Mouse (Mus musculus) frontal cortex, postnatal 10 days (tissue): ENCODE data around the gene Klf13.
A peak's percentile ranks its signal among the peaks of the same experiment; 100 is the strongest.

ENCODE experiments used
- DNase-seq, 2 experiments: peaks; one replicate each; pipeline ENCODE4 v3.0.0; 2022; ENCODE audit warnings: low spot score in 2 of 2, mixed read lengths in 1 of 2

The Klf13 gene

GRCm38 (mm10) chr7:63888674-63889073, 50.0 kb downstream of the Klf13 start:
- no peak for DNase-seq

DNA sequence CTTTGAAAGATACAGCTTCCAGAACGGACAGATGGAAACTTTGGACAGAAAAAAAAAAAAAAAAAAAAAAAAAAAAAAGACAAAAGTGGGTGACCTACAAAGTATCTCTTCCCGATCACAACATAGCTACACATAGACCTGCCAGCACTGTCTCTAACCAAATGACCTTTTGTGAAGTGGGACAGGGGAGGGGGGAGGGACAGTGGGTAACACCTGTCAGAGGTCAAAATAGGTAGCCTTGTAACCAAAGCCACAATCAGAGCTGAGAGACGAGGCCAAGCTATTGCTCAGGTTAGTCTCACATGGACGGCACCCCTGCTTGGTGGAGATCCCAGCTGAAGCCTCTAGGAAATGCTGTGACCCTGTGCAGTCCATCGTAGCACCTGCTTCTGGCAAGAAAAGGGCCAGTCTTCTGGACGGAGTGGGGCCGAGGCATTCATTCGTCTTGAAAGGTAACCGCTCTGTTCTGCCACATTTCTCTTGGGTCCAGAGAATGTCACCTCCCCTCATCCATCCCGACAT, 51.1 kb downstream of the Klf13 start:
- no peak for DNase-seq

GRCm38 (mm10) chr7:63887034-63887551, 51.6 kb downstream of the Klf13 start:
- no peak for DNase-seq

GRCm38 (mm10) chr7:63885025-63885424, 53.7 kb downstream of the Klf13 start:
- DNase-seq: no peak

- DNase-seq: no peak
These were observed 56.0 kb downstream of the Klf13 start for GRCm38 (mm10) chr7:63882739-63883138.

GRCm38 (mm10) chr7:63879583-63879982, 59.1 kb downstream of the Klf13 start:
- DNase-seq: peak in 1 of 2 experiments; percentile 45

- no peak for DNase-seq
These were observed 61.1 kb downstream of the Klf13 start for GRCm38 (mm10) chr7:63877610-63878009.

GRCm38 (mm10) chr7:63876640-63877039, 62.1 kb downstream of the Klf13 start:
- DNase-seq: no peak

DNA sequence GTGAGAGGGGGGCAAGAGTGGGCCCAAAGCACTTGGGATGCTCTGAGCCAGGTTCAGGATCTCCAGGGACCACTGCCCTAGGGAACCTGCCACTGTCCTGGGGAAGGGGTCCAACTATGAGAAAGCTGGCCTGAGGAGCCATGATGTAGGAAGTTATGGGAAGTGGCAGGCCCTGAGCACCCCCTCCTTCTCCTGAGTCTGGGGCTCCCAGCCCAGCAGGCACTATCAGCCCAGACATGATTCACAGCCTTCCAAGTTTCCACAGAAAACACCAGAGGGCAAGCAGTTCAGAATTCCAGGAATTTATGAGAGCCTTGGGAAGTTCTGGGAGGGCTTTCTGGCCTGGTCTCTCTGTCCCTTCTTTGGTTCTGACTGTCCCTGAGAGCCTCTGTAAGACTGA, 63.0 kb downstream of the Klf13 start:
- no peak for DNase-seq

GRCm38 (mm10) chr7:63873880-63874279, 64.8 kb downstream of the Klf13 start:
- no peak for DNase-seq

GRCm38 (mm10) chr7:63871698-63872097, 67.0 kb downstream of the Klf13 start:
- DNase-seq: no peak

GRCm38 (mm10) chr7:63868356-63868918, 70.3 kb downstream of the Klf13 start:
- no peak for DNase-seq

GRCm38 (mm10) chr7:63865911-63866310, 72.8 kb downstream of the Klf13 start:
- no peak for DNase-seq

DNA sequence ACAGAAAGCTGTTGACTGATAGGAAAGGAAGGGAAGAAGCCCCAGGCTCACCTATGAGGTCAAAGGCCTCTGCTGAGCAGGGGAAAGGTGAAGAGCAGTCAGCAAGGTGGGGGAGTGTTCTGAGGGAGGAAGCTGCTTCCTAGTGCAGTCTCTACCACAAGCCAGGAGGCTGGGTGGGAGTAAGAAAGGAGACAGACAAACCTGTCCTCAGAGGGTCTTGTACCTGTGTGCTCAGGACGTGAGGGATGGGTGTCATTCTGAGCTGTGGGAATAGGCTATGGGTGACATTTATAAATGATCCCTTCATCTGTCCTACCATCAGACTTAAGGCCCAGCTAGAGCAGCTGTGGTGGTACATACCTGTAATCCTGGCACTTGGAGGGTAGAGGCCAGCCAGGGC, 75.7 kb downstream of the Klf13 start:
- no peak for DNase-seq

DNA sequence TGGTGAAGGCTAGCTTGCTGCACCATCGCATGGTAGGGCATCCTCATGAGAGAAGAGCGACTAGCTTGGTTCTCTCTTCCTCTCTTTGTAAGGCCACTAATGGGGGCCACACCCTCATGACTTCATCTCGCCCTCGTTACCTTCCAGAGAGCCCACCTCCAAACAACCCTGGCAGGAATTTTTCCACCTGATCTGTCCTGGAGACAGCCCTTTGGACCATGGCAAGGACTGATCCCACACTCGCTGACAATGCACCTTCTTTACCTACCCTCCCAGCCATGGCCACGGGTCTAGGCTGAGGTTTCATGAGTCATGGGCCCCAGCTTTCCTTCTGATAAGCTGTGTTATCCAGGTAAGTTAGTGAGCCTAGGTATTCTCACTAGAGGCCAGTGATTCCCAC, 77.6 kb downstream of the Klf13 start:
- DNase-seq: no peak

DNA sequence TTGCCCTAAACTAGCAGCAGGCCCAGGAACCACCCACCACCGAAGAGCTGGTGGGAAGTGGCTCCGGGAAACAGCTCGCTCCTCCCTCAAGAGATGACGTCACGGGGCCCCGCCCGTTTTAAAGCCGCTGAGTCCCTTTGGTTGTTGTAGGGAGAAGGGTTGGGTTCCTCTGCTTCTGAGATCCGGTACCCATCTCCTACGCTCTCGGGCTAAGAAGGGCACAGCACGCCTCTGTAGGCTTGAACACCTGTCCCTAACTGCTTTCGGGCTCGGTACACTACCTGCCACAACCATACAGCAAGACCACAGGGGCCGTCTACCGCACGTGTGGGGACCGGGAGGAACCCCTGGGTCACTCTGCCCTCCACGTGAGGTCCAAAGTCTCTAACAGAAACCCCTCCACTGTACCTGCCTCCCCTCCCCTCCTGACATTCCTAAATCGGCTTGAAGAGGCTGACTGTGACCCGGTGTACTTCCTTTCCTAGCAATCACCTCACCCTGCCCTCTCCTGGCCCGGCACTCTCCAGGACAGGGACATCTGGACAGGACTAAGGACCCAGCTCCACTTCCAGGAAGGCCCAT, 80.1 kb downstream of the Klf13 start:
- DNase-seq: peak; percentile 80 to 85

DNA sequence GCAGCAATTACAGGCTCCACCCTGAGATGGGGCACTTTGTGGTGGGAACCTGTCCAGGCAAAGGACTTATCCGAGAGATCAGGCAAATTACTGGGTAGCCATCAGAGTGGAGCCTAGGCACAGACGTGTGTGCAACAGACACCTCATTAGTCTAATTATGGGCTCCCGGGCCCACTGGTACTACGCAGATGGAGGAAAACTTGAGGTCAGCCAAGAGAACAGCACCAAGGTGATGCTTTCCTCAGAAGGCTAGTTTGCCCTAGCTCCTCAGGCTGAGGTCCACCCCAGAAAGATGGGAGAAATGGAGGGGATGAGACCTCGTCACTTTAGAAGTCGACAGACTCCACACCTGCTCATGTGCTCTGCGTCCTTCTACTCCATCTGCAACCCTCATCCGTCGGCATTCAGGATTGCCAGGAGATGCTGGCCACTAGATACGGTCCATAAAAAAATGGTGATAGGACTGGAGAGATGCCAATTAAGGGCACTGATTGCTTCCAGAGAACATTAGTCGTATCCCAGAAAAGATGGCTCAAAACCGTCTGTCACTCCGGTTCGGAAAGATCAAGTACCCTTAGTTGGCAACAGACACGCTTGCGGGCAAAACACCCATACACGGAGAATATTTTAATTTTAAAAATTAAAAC, 80.8 kb downstream of the Klf13 start:
- no peak for DNase-seq

DNA sequence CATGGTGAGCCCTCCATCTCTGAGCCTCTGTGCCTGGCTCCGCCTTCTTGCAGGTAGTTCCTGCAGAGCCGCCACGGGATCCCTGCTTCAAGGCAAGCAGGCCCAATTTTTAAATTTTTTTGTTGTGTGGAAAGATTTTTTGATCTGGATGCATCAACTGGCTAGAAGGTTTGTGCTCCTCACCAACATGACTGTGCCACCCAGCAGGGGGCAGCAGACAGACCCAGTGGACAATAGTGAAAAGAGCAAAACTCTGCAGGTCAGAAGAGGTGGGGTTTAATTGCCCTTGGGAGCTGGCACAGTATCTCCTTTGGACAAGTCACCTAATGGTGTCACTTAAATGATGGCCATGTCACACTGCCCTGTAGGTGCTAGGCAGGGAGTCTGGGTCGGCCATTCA, 83.4 kb downstream of the Klf13 start:
- peak; percentile 27 to 56 for DNase-seq

DNA sequence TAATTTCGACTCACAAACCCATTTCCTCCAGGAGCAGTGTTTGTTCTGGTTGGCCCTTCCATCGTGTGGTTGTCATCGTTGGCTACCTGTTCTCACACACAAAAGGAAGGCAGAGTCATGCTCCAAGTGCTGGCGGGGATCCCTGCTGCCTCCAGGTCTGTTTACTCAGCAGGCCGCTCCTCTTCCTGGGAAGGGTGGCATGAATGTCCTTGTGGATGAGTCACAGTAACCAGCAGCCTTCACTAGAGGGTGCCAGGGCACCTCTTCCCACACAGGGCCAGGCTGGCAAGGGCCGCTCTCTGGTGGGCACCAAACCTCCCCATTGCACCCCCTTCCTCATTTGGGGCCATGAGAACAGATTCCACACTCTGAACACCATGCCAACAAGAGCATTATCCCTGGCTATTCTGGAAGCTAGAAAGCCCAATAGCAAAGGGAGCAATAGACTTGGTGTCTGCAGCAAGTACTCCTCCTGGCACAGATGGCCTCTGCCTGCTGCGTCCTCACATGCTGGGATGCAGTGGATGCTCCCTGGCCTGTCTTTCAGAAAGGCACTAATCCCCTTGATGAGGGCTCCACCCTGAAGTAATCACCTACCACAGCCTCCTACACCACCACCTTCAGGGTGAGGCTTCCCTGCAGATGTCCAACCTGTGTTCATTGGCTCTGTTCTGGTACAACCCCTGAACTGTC, 86.7 kb downstream of the Klf13 start:
- DNase-seq: no peak
